Mouse (Mus musculus): Measurements from ENCODE around the gene Zbtb7a. TPM values are rescaled to one million over a fixed set of nuclear protein-coding genes. Genes with fewer than 3 reads are reported as not detected.
"Not testable (repeated sequence)": the region's sequence is repeated elsewhere in the genome, so short reads cannot be mapped to it uniquely, and the experiment has no call there.

The Zbtb7a gene
- polyA plus RNA-seq, 1 experiment = 26.1 TPM

DNA sequence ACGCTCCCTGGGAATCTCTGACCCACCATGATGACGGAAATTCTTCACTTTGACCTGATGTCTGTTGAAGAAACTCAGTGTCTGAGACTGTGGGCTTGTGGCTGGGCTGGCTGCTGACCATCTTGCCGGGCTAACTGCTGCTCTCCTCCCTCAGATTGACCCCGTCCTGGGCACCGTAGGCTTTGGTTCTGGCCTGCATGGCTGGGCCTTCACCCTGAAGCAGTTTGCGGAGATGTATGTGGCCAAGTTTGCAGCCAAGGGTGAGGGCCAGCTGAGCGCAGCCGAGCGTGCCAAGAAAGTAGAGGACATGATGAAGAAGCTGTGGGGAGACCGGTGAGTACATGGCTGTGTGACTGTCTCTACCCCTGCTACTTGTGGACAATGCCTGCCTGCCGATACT lies 43.9 kb downstream of the Zbtb7a start:
- TF ChIP-seq POLR2A (IDR thresholded peaks at IDR 0.05; ENCODE audit: insufficient read length, low read depth) (peak; percentile 19), TCF3 (IDR thresholded peaks at IDR 0.05; ENCODE audit: insufficient read length, low read depth) (no peak)
- Histone ChIP-seq H3K4me2 (ENCODE audit: low read depth) (peak overlapping the region; percentile 99), H3K4me3 (peak overlapping the region; percentile 99), H3K27me3 (ENCODE audit: control insufficient read depth, insufficient read depth, insufficient read length) (no peaks in the 10 kb centered on the region), H3K79me2 (ENCODE audit: control insufficient read depth, insufficient read depth) (peaks cover 46% of the 10 kb centered on the region), H3ac (ENCODE audit: control insufficient read depth, insufficient read length) (no peak overlapping the region), H3K36me3 (ENCODE audit: control insufficient read depth, insufficient read depth) (peaks cover 45% of the 10 kb centered on the region)

DNA sequence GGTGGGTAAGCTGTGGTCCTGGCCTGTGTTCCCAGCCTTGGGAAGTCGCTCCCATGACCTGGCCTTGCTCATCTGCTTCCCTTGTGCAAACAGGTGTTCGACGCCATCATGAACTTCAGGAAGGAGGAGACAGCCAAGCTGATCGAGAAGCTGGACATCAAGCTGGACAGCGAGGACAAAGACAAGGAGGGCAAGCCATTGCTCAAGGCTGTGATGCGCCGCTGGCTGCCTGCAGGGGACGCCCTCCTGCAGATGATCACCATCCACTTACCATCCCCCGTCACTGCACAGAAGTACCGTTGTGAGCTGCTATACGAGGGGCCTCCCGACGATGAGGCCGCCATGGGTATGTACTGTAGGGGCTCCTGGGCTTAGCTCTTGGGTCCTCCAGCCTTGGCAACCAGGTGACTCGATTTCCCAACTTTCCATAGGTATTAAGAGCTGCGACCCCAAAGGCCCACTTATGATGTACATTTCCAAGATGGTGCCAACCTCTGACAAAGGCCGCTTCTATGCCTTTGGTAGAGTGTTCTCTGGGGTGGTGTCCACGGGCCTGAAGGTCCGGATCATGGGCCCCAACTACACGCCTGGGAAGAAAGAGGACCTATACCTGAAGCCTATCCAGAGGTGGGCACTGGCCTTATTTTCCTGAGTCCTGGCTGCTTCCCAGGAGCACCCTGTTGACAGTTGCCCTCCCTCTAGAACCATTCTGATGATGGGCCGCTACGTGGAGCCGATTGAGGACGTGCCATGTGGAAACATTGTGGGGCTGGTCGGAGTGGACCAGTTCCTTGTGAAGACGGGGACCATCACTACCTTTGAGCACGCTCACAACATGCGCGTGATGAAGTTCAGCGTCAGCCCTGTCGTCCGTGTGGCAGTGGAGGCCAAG lies 44.7 kb downstream of the Zbtb7a start:
- Histone ChIP-seq H3K4me3 (peak overlapping the region; percentile 99), H3K4me2 (ENCODE audit: low read depth) (no peak overlapping the region), H3K36me3 (ENCODE audit: control insufficient read depth, insufficient read depth) (peaks cover 45% of the 10 kb centered on the region), H3K27me3 (ENCODE audit: control insufficient read depth, insufficient read depth, insufficient read length) (no peaks in the 10 kb centered on the region), H3K79me2 (ENCODE audit: control insufficient read depth, insufficient read depth) (peaks cover 50% of the 10 kb centered on the region), H3ac (ENCODE audit: control insufficient read depth, insufficient read length) (no peak overlapping the region)
- TF ChIP-seq SRF (IDR thresholded peaks at IDR 0.05; ENCODE audit: control insufficient read depth, insufficient read length, low read depth) (no peak), POLR2A (IDR thresholded peaks at IDR 0.05; ENCODE audit: insufficient read length, low read depth) (peak; percentile 49), POLR2AphosphoS2 (IDR thresholded peaks at IDR 0.05; ENCODE audit: insufficient read length, low read depth) (peak; percentile 81)

DNA sequence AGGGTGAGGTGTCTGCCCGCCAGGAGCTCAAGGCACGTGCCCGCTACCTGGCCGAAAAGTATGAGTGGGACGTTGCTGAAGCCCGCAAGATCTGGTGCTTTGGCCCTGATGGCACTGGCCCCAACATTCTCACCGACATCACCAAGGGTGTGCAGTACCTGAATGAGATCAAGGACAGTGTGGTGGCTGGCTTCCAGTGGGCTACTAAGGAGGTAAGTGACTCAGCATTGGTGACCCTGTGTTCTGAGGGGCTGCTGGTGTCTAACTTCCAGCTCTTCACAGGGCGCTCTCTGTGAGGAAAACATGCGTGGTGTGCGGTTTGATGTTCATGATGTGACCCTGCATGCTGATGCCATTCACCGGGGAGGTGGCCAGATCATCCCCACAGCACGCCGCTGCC lies 45.9 kb downstream of the Zbtb7a start:
- Histone ChIP-seq H3K27me3 (ENCODE audit: control insufficient read depth, insufficient read depth, insufficient read length) (no peaks in the 10 kb centered on the region), H3ac (ENCODE audit: control insufficient read depth, insufficient read length) (no peak overlapping the region), H3K4me3 (no peak overlapping the region), H3K79me2 (ENCODE audit: control insufficient read depth, insufficient read depth) (peaks cover 57% of the 10 kb centered on the region), H3K4me2 (ENCODE audit: low read depth) (no peak overlapping the region), H3K36me3 (ENCODE audit: control insufficient read depth, insufficient read depth) (peaks cover 45% of the 10 kb centered on the region)
- TF ChIP-seq E2F4 (IDR thresholded peaks at IDR 0.05; ENCODE audit: insufficient read depth) (no peak), POLR2AphosphoS2 (IDR thresholded peaks at IDR 0.05; ENCODE audit: insufficient read length, low read depth) (peak; percentile 11), POLR2A (IDR thresholded peaks at IDR 0.05; ENCODE audit: insufficient read length, low read depth) (peak; percentile 34), CEBPB (IDR thresholded peaks at IDR 0.05; ENCODE audit: insufficient read depth, poor library complexity, severe bottlenecking) (no peak)

DNA sequence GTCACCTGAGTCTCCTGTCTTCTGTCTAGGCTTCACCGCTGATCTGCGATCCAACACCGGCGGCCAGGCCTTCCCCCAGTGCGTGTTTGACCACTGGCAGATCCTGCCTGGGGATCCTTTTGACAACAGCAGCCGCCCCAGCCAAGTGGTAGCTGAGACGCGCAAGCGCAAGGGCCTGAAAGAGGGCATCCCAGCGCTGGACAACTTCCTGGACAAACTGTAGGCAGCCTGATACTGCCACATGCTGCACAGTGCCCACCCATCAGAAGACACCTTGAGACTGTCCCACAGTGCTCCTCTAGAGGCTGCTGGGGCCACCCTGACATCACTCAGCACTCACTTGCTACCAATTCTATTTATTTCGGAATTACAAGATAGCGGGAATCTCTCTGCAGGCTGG lies 46.8 kb downstream of the Zbtb7a start:
- peak; percentile 23 for TF ChIP-seq POLR2A (IDR thresholded peaks at IDR 0.05; ENCODE audit: insufficient read length, low read depth)
- H3K4me2 ChIP-seq (ENCODE audit: low read depth); H3K27me3 ChIP-seq (ENCODE audit: control insufficient read depth, insufficient read depth, insufficient read length); H3K4me3 ChIP-seq; H3ac ChIP-seq (ENCODE audit: control insufficient read depth, insufficient read length): not testable (repeated sequence)
- Histone ChIP-seq H3K36me3 (ENCODE audit: control insufficient read depth, insufficient read depth) (peaks cover 45% of the 10 kb centered on the region), H3K79me2 (ENCODE audit: control insufficient read depth, insufficient read depth) (peaks cover 57% of the 10 kb centered on the region)

DNA sequence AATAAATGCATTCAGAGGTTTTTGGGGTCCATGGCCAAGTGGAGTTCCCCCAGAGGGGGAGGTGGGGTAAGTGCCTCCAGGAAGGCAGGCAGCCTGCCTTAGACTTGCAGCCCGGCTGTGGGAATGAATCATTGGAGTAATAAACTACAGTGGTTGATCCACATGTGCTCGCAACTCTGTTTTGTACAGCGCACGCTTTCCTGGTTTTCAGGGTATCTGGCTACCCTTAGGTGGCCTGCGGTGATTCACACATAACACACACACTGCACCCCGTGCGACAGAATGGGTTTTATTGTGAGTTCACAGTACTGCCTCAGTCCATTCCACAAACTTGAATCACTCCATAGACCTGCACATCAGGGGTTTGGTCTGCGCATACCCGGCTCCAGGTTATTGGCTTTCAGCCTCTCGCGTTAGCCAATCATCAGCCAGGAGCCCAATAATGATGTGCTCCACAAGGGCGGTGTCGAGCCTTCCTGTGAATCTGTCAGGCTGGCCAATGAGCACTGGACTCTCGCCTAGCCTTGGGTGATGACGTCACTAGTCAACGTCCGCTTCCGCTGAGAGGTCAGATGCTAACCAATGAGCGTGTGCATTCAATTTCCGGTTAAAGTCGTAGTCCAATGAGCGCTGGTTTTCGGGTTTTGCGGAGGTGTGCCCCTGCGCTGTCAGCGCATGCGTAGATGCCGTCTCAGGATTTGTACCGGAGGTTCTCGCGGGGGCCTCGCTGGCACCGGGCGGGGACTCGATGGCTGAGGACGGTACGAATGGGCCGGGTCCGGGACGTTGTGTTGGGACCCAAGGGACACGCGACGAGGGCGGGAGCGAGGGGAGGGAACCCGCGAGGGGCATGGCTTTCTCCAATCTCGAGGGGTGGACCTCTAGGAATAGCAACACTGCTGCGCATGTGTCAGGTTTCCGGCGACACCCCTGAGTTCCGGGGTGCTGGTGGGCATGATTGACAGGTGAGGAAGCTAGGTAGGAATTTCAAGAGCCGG lies 47.6 kb downstream of the Zbtb7a start, which contains the start of gene Dapk3:
Gene Dapk3 (plus strand): TSS at position 670 of the 998 bp plus-strand sequence.
- TF ChIP-seq MYOD1 (IDR thresholded peaks at IDR 0.05; ENCODE audit: control insufficient read depth in 1 of 3, insufficient read length in 2 of 3, low read depth in 2 of 3) = no peak
- peak; percentile 84 for TF ChIP-seq POLR2A (IDR thresholded peaks at IDR 0.05; ENCODE audit: insufficient read length, low read depth)
- peak; percentile 99 for TF ChIP-seq POLR2AphosphoS2 (IDR thresholded peaks at IDR 0.05; ENCODE audit: insufficient read length, low read depth)
- TF ChIP-seq E2F4 (IDR thresholded peaks at IDR 0.05; ENCODE audit: insufficient read depth) = no peak
- no peak for TF ChIP-seq MAX (IDR thresholded peaks at IDR 0.05; ENCODE audit: low read depth)
- TF ChIP-seq CEBPB (IDR thresholded peaks at IDR 0.05; ENCODE audit: insufficient read depth, poor library complexity, severe bottlenecking) = no peak

DNA sequence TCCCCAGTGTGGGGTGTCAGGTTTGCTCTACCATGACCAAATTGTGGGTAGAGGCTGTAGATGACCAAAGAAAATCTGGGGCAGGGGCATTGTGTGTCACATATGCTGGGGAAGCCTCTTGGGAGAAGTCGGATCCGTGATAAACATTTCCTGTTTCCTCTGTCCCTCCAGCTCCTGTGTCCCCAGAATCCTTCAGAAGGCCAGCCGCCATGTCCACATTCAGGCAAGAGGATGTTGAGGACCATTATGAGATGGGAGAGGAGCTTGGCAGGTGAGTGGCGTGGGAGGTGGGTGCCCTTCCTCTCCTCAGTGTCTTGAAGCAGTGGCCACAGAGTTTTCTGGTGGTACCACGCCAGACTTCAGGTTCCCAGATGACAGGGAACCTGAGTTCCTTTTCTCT lies 48.8 kb downstream of the Zbtb7a start, which contains the start of gene 4930442H23Rik:
Gene 4930442H23Rik (minus strand): TSS at position 45 of the 400 bp plus-strand sequence.
- TF ChIP-seq POLR2AphosphoS2 (IDR thresholded peaks at IDR 0.05; ENCODE audit: insufficient read length, low read depth) = no peak
- TF ChIP-seq MAX (IDR thresholded peaks at IDR 0.05; ENCODE audit: low read depth) = no peak

More for the DNA sequence above, 47.6 kb downstream of the Zbtb7a start, which contains the start of gene Dapk3:
- H3K36me3 ChIP-seq (ENCODE audit: control insufficient read depth, insufficient read depth) = peaks cover 41% of the 10 kb centered on the region
- H3K27me3 ChIP-seq (ENCODE audit: control insufficient read depth, insufficient read depth, insufficient read length) = no peaks in the 10 kb centered on the region
- peak within 1 kb of the TSS; percentile 81 for H3K4me2 ChIP-seq (ENCODE audit: low read depth)
- H3ac ChIP-seq (ENCODE audit: control insufficient read depth, insufficient read length) = peak within 1 kb of the TSS; percentile 30
- H3K79me2 ChIP-seq (ENCODE audit: control insufficient read depth, insufficient read depth) = peaks cover 50% of the 10 kb centered on the region
- H3K4me3 ChIP-seq = peak within 1 kb of the TSS; percentile 66

More for the DNA sequence above, 48.8 kb downstream of the Zbtb7a start, which contains the start of gene 4930442H23Rik:
- Histone ChIP-seq H3K4me2 (ENCODE audit: low read depth) (peak within 1 kb of the TSS; percentile 81), H3ac (ENCODE audit: control insufficient read depth, insufficient read length) (peak within 1 kb of the TSS; percentile 30), H3K79me2 (ENCODE audit: control insufficient read depth, insufficient read depth) (peaks cover 38% of the 10 kb centered on the region), H3K4me3 (peak within 1 kb of the TSS; percentile 66), H3K36me3 (ENCODE audit: control insufficient read depth, insufficient read depth) (peaks cover 30% of the 10 kb centered on the region), H3K27me3 (ENCODE audit: control insufficient read depth, insufficient read depth, insufficient read length) (no peaks in the 10 kb centered on the region)

Data from myocyte (in vitro differentiated cells).